Mouse (Mus musculus) urinary bladder, postnatal 0 days (tissue): ENCODE data around the gene Dgcr8. TPM values are rescaled to one million over a fixed set of nuclear protein-coding genes. Genes with fewer than 3 reads are reported as not detected.

Experiments used
- microRNA counts: library from miRNA; unstranded; fragments of <30 nt; microRNA quantifications from one replicate; lab custom pipeline; 2016
- microRNA-seq: library from miRNA; unstranded; fragments of <30 nt; microRNA quantifications from one replicate; pipeline ENCODE4, GENCODE M21; 2016
- polyA plus RNA-seq: library from polyadenylated mRNA; unstranded; fragments of >200 nt; fragmentation: Nextera tagmentation; extraction: Ambion mirVana; gene quantifications from 2 replicates; pipeline ENCODE4 v1.2.1, GENCODE M21; 2015

Dgcr8 gene
- 11.5 and 11.7 TPM in 2 replicates for polyA plus RNA-seq

DNA sequence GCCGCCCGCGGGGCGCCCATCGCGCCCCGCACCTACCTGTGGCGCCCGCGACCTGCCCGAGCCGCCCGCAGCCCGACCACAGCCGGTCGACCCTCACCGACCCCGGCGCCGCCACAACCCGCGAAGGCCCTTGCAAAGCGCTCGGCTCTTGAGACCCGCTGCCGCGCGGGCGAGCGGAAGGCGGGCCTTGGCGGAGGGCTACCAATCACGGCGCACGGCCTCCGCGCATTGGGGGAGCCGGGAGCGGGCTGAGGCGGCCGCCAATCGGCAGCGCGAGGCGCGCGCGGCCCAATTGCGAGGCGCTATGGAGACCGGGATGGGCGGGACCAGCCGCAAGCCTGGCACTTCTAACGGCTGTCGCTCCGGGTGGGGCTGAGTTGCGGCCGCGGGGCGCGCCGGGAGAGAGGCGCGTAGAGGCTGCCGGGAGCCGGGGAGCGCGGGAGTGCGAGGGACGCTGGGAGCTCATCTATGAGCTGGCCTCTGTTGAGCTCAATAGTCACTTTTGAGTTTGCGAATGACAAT, at the start of gene Dgcr8:
TSS of gene Dgcr8 (minus strand) at position 180 of the 522 bp plus-strand sequence.

DNA sequence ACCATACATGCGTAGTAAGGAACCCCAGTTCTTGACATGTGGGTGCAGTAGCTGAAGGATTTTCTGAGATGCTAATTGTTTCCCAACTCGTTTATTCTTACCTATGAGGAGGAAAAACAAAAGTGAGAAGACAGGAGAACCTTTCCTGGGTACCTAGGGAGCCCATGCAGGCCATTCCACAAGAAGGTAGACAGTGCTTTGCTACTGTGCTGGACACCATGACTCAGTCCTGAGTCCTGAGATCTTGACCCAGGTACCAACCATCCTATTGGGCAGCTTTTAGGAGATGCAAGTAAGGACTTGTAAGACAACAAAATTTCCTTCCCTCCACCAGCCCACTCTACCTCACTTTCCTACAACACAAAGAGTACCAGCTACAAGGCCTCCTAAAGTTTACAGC, 30.8 kb downstream of the Dgcr8 start, which contains the start of gene Gm49776:
TSS of gene Gm49776 (minus strand) at position 101 of the 400 bp plus-strand sequence.

DNA sequence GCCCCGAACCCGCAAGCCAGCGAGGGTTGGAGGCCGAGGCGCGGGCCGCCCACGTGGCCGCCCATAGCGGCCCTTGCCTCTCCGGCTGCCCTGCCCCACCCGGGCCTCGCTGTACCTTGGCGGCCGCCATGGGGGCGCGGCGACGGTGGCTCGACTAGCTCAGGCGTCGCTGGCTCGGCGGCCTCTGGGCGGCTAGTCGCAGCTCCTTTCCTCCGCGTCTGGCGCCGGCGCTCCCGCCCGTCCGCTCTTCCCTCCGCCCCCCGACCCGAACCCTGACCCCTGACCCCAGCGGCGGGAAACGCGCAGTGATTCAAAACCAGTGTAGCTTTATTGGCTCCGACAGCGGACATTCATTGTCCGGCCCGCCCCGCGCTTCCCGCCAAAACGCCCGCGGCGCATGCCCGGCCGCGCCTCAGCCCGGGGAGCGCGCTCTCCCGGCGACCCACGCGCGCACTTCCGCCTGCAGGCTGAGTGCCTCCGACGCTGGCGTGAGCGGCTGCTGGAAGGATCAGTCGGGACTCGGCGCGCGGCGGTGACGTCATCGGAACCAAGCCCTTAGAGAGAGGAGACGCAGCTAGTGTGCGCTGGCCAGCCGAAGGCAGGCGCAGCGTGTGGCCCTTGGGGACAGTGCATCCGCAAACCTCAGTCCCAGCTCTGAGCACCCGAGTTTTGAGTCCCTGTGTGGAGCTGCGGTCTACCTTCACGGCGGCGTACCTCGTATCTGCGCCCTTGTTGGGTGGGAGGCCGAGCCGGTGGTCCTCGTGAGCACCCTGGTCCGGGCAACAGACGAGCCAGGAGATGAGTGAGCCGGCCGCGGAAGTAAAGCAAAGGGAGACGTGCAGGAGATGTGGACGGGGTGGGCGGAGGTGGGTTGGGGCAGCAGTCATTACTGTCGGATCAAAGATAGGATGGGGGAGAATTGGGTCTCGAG, 40.3 kb downstream of the Dgcr8 start, which contains the start of the genes Trmt2a and Ranbp1:
TSS of gene Trmt2a (plus strand) at position 247 of the 931 bp plus-strand sequence.
TSS of gene Ranbp1 (minus strand) at position 300 of the 931 bp plus-strand sequence.

DNA sequence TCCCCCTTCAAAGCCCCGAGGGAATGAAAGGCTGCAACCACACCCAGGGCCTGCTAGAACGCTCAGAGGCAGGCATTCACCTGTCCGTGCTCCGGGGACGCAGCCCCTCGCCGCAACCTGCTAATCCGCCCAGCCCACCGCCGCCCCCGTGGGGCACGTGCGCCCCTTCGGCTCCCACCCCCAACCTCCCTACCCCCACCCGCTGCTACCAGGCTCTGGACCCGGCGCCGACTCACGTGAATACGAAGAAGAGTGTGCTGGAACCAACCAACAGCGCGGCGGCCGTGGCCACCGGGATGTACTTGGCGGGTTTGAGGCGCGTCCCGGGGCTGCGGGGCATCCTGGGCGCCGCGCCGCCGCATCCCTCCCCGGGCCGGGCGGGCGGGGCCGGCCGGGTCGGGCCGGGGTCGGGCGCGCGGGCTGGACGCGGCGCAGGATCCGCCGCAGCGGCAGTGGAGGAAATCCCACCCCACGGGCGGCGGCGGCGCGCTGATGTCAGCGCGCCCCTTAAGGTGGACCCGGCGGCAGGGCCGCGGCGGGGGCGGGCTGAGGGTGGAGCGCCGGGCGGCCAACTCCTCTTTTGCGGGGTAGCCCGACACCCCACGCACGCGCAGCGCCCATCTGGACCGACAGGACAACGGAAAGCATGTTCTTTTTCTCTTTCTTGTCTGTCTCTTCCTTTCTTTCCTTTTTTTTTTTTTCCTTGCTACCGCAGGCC, 54.2 kb downstream of the Dgcr8 start, which contains the start of gene Zdhhc8:
TSS of gene Zdhhc8 (minus strand) at position 466 of the 718 bp plus-strand sequence.

DNA sequence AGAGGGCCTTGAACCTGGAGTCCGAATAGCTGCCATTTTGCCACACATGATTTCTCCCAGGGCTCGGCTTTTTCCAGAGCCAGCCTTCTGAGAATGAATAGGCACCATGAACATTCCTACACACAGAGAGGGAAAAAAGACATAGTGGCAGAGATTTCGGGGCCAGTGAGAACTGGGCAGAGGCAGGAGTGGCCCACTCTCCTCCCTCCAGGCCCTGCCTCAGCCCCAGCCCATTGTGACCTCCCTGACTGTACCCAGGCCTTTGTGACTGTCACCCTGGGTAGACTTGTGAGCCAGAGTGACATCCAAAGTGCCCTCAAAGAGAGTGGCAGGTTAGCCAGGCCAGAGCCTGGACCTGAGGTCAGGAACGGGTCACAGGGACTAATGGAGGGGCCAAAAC, 71.5 kb downstream of the Dgcr8 start, which contains the start of gene Ccdc188:
TSS of gene Ccdc188 (plus strand) at position 301 of the 400 bp plus-strand sequence.

MicroRNA genes within 50 kb of the gene (microRNA counts, 519-probe panel; counts per million panel counts)
- 1,338 counts per million, percentile 8 among the panel's probes with 10 or more counts for microRNA mmu-miR-1306 (lab: Ali Mortazavi, UCI)
- 3,060 counts per million, percentile 49 among the panel's probes with 10 or more counts for microRNA mmu-miR-185 (lab: Ali Mortazavi, UCI)

Small RNAs within 50 kb of the gene (microRNA-seq; reads per million reads assigned to microRNA genes)
- gene Gm24572 (not detected), gene Mir1306 (135 reads per million, percentile 50 among the genes with 10 or more reads in this experiment), gene Mir185 (276 reads per million, percentile 58 among the genes with 10 or more reads in this experiment)

Other genes with a start within 250 kb of the Dgcr8 start
- gene Dgcr6, start 236.4 kb downstream of the Dgcr8 start, polyA plus RNA-seq: 253 and 287 TPM in 2 replicates
- 15.0 and 19.2 TPM in 2 replicates for gene Prodh, start 199.0 kb downstream of the Dgcr8 start, polyA plus RNA-seq
- 13.5 and 16.2 TPM in 2 replicates for gene Rtn4r, start 161.6 kb downstream of the Dgcr8 start, polyA plus RNA-seq
- not detected in 2 replicates for gene Ccdc188, start 71.4 kb downstream of the Dgcr8 start, polyA plus RNA-seq
- gene Zdhhc8, start 54.1 kb downstream of the Dgcr8 start, polyA plus RNA-seq: 13.8 and 14.6 TPM in 2 replicates
- 43.9 and 45.4 TPM in 2 replicates for gene Trmt2a, start 40.6 kb downstream of the Dgcr8 start, polyA plus RNA-seq
- gene Ranbp1, start 40.5 kb downstream of the Dgcr8 start, polyA plus RNA-seq: 225 and 297 TPM in 2 replicates
- gene Gm49776, start 30.9 kb downstream of the Dgcr8 start, polyA plus RNA-seq: 1.3 TPM in 1 of 2 replicates, not detected in the other
- gene Tango2, start 58.9 kb upstream of the Dgcr8 start, polyA plus RNA-seq: 27.0 and 27.2 TPM in 2 replicates
- 5.0 and 6.0 TPM in 2 replicates for gene Arvcf, start 58.9 kb upstream of the Dgcr8 start, polyA plus RNA-seq
- gene Txnrd2, start 137.1 kb upstream of the Dgcr8 start, polyA plus RNA-seq: 18.6 and 18.8 TPM in 2 replicates
- gene Comt, start 137.6 kb upstream of the Dgcr8 start, polyA plus RNA-seq: 163 and 182 TPM in 2 replicates
- 9.1 and 11.1 TPM in 2 replicates for gene Gnb1l, start 209.5 kb upstream of the Dgcr8 start, polyA plus RNA-seq
- gene Rtl10, start 209.7 kb upstream of the Dgcr8 start, polyA plus RNA-seq: 1.6 and 2.2 TPM in 2 replicates